Mouse (Mus musculus) liver, embryonic 14.5 days (tissue): ENCODE data around the gene Larp4b. TPM values are rescaled to one million over a fixed set of nuclear protein-coding genes. Genes with fewer than 3 reads are reported as not detected.
"Not testable (repeated sequence)": the region's sequence is repeated elsewhere in the genome, so short reads cannot be mapped to it uniquely, and the experiment has no call there.

Experiments used
- ATAC-seq: fragments of 200-750 bp; cut with Nextera tagmentation; 2 replicates; pipeline ENCODE4 v1.8.0; 2017; ENCODE audit warnings: moderate number of reproducible peaks, mild to moderate bottlenecking, moderate library complexity; ENCODE audit not compliant: insufficient read depth
- DNase-seq, 3 experiments: peaks; one replicate each; pipeline ENCODE4 v3.0.0-alpha.2; 2012 to 2013; ENCODE audit warnings: low read depth in 3 of 3, low spot score in 3 of 3
- H3K27ac ChIP-seq: fragments of 300-500 bp; sonication (generic); 2 replicates; pipeline ENCODE4 v1.5.1; 2014; ENCODE audit warnings: moderate library complexity, mild to moderate bottlenecking, control low read depth, inconsistent platforms
- H3K27me3 ChIP-seq: fragments of 300-500 bp; sonication (generic); 2 replicates; pipeline ENCODE4 v1.6.1; 2014; ENCODE audit warnings: mild to moderate bottlenecking, low read length, moderate library complexity; ENCODE audit not compliant: control insufficient read depth, insufficient read depth
- H3K36me3 ChIP-seq: fragments of 300-500 bp; sonication (generic); replicated peaks from 2 replicates; pipeline ENCODE4 v1.6.1; 2014; ENCODE audit warnings: low read depth; ENCODE audit not compliant: control insufficient read depth, insufficient read depth
- H3K4me1 ChIP-seq, 2 experiments: fragments of 200-500 bp in 1 of 2; fragments of 300-500 bp in 1 of 2; sonication (generic) in 1 of 2; replicated peaks; 2 replicates each; pipeline ENCODE4 v1.6.1; 2012 to 2014; ENCODE audit warnings: antibody characterized with exemption in 1 of 2, inconsistent platforms in 1 of 2, low read length in 1 of 2; ENCODE audit not compliant: control insufficient read depth in 2 of 2, insufficient read depth in 2 of 2
- H3K4me2 ChIP-seq: fragments of 300-500 bp; sonication (generic); 2 replicates; pipeline ENCODE4 v1.6.1; 2014; ENCODE audit warnings: low read depth, mild to moderate bottlenecking, control low read depth, moderate library complexity
- H3K4me3 ChIP-seq, 2 experiments: fragments of 200-500 bp in 1 of 2; fragments of 300-500 bp in 1 of 2; sonication (generic) in 1 of 2; 2 replicates each; pipeline ENCODE4 v1.5.1; 2012 to 2014; ENCODE audit warnings: low read depth in 2 of 2, low read length in 2 of 2, mild to moderate bottlenecking in 2 of 2, control low read depth in 1 of 2, inconsistent platforms in 1 of 2, moderate library complexity in 1 of 2; ENCODE audit not compliant: insufficient read depth in 1 of 2
- H3K9ac ChIP-seq: fragments of 300-500 bp; sonication (generic); replicated peaks from 2 replicates; pipeline ENCODE4 v1.6.1; 2014; ENCODE audit warnings: mild to moderate bottlenecking, control low read depth, moderate library complexity
- H3K9me3 ChIP-seq: fragments of 300-500 bp; sonication (generic); 2 replicates; pipeline ENCODE4 v1.6.1; 2016; ENCODE audit warnings: low read length, mixed read lengths; ENCODE audit not compliant: control insufficient read depth
- CTCF ChIP-seq: IDR thresholded peaks from 2 replicates; pipeline ENCODE4 v1.5.1; 2016; ENCODE audit warnings: antibody characterized with exemption, low read depth, control low read depth
- EP300 ChIP-seq: IDR thresholded peaks from 2 replicates; pipeline ENCODE4 v1.6.1; 2016; ENCODE audit warnings: antibody characterized with exemption, low read depth
- WGBS: fragments of 180-500 bp; shearing (Covaris S2); extraction: QIAGEN DNeasy Blood & Tissue Kit; methylation state at CpG from one replicate; pipeline ENCODE4 v1.1.7; 2014; ENCODE audit not compliant: insufficient replicate concordance; 5-methylcytosine and 5-hydroxymethylcytosine counted together
- polyA plus RNA-seq, 2 experiments: library from polyadenylated mRNA; depleted of rRNA in 1 of 2; stranded (reverse) in 1 of 2; unstranded in 1 of 2; fragments of >200 nt; fragmentation: Nextera tagmentation in 1 of 2; extraction: Ambion mirVana in 1 of 2; gene quantifications; 2 replicates each; pipeline versions ENCODE4 v1.2.1 to v1.2.3; 2012 to 2014

The Larp4b gene
- polyA plus RNA-seq (2012; rRNA removed) (11.1 and 16.5 TPM in 2 replicates), polyA plus RNA-seq (2014; fragmentation: Nextera tagmentation; extraction: Ambion mirVana) (27.7 and 29.5 TPM in 2 replicates)

DNA sequence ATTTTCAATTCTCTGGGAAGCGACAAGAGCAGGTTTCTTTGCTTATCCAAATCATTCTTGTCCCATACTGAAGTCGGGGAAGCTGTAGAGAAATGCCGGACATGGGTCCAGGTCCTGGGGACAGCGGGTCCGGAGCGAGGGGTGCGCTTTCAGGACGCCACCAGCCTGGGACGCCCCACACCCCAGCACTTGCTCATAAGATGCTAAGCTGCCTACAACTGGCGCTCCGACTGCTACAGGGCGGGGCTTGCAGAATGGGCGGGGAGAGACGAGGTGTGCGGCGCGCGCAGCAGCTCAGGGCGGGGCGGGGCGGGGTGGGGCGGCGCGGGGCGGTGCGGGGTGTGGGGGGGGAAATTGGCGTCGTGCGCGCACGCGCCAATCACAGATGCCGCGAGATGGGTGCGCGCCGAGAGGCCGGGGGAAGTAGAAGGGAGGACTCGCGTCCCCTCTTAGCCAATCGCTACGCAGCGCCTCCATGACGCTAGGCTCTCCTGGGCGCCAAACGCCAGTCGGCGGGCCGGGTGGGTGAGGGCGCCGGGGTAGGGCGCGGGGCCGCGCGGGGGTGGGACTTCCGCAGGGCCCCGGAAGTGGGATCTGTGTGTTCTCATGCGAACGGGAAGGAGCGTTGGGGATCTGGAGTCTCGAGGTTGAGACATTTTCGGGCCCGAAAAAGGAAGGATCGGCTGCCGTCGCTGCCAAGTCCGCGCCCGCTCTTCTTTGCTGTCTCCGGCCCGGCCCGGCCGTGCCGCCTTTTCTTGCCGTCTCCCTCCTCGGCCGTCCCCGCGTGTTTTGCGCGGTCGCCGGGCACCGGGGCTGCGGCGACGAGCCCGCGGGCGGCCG, at the start of gene Larp4b:
Larp4b (plus strand) TSS at position 566 of the 840 bp plus-strand sequence.
- ATAC-seq (peak; percentile 97), DNase-seq (peak; percentile 95 to 96 (median 96))
- WGBS, result under 1% methylated on average over 88 of the region's 92 CpGs
- Histone ChIP-seq H3K36me3 (peaks cover 4% of the 10 kb centered on the region; the same call in 1 of the 2 replicates), H3K4me2 (peak within 1 kb of the TSS; percentile 89), H3K4me1 (peaks cover 30 to 32% of the 10 kb centered on the region in 2 experiments), H3K4me3 (peak within 1 kb of the TSS; percentile 94), H3K27ac (peak within 1 kb of the TSS; percentile 90), H3K9ac (peak within 1 kb of the TSS; percentile 98), H3K9me3 (no peaks in the 10 kb centered on the region), H3K27me3 (no peaks in the 10 kb centered on the region)
- TF ChIP-seq CTCF (0 out of 2 replicates have a peak, but pooled peaks have one; percentile 3), EP300 (no peak)

GRCm38 (mm10) chr13:9044731-9045130, 49.0 kb upstream of the Larp4b start:
- H3K4me1 ChIP-seq, result 0 out of 4 replicates have a peak, but pooled peaks cover 0 to 2% of the 10 kb centered on the region in 2 experiments
- no peaks in the 10 kb centered on the region for H3K9me3 ChIP-seq
- H3K4me3 ChIP-seq, result no peak overlapping the region
- H3K9ac ChIP-seq, result no peak overlapping the region
- no peaks in the 10 kb centered on the region for H3K36me3 ChIP-seq
- TF ChIP-seq EP300, result no peak
- TF ChIP-seq CTCF, result no peak
- DNase-seq, result no peak
- no peak for ATAC-seq
- no peaks in the 10 kb centered on the region for H3K27me3 ChIP-seq
- H3K27ac ChIP-seq, result no peak overlapping the region
- 87% methylated on average over 1 of the region's 1 CpGs for WGBS
- no peak overlapping the region for H3K4me2 ChIP-seq

DNA sequence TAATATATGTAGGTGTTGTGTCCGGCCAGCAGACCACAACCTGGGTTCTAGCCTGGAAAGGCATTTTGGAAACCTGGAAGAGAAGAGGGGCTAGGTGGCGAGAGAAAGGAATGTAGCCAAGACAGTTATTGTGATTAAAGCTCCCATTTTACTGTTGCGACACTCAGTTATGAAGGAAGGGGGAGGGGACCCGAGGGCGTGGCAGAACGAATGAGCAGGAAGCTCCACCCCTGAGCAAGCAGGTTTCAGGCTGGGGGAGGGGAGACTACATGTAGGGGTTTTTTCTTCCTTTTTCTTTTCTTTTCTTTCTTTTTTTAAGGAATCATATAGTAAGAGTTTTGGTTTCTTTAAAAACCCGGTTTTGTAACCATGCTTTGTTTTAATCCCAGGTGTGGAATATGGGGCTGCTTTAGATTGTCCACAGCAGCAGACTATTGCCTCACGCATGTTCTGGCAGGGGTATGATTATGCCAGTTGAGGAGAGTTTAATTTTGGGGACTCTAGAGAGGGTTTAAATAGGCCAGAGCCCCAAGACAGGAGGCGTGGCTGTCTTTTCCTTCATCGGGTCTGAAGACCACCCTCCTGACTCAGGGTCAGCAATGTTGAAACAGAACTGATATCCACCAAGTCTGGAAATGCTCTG, 41.5 kb upstream of the Larp4b start:
- Histone ChIP-seq H3K4me2 (peak overlapping the region; percentile 41), H3K4me1 (peaks cover 6 to 11% of the 10 kb centered on the region in 2 experiments; a peak in 2 of 4 replicates)
- WGBS, result 26% methylated on average over 10 of the region's 10 CpGs
- DNase-seq, result peak in 2 of 3 experiments; percentile 9 to 11
- not testable (repeated sequence) for H3K9me3 ChIP-seq, H3K4me3 ChIP-seq, H3K27ac ChIP-seq, H3K36me3 ChIP-seq, H3K27me3 ChIP-seq, H3K9ac ChIP-seq
- peak; percentile 52; the same call in 1 of the 2 replicates for ATAC-seq

DNA sequence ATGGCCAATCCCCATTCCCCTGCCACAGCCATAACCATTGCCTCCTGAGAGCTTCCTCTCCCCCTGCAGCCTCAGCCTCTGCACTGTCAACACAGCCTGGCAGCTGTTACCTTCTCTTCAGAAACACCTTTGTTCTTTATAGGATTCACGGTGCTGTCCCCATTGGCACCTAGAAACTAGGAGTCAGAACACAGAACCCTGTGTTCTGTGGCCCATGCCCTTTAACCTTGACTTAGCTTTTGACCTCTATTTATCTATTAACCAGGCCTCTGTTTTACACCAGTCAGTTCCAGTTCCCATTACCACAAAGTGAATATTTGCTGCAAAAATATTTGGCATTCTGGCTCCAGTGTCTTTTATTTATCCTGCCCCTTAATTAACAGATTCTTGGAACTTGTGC, 36.4 kb upstream of the Larp4b start:
- peak; percentile 76 for ATAC-seq
- 64% methylated on average over 1 of the region's 1 CpGs for WGBS
- H3K27ac ChIP-seq, result no peak overlapping the region

DNA sequence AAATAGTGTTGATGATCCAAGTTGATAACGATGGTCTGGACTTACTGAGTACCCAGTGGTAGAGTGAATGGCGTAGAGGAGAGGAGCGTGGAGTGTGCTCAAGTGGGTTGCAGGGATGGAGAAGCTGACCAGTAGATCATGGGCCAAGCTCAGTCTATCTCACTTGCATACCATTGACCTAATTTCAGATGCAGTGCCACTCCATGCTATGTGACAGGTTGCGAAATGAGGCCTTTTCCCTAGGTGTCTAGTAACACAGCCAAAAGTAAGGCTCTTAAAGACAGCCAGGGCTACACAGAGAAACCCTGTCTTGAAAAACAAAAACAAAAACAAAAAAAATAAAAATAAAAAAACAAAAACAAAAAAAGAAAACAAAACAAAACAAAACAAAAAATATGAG, 35.0 kb upstream of the Larp4b start:
- no peaks in the 10 kb centered on the region for H3K36me3 ChIP-seq
- no peak for TF ChIP-seq EP300
- TF ChIP-seq CTCF, result no peak
- peaks cover 0 to 3% of the 10 kb centered on the region in 2 experiments; a peak in 1 of 4 replicates for H3K4me1 ChIP-seq
- no peak for DNase-seq
- 74% methylated on average over 4 of the region's 4 CpGs for WGBS
- no peak overlapping the region for H3K4me2 ChIP-seq
- no peak for ATAC-seq
- H3K9me3 ChIP-seq, result no peaks in the 10 kb centered on the region
- no peaks in the 10 kb centered on the region for H3K27me3 ChIP-seq
- H3K4me3 ChIP-seq, result no peak overlapping the region
- H3K27ac ChIP-seq, result no peak overlapping the region
- H3K9ac ChIP-seq, result no peak overlapping the region

More for the DNA sequence above, 36.4 kb upstream of the Larp4b start:
- DNase-seq, result peak in 2 of 3 experiments; percentile 17 to 29
- H3K4me2 ChIP-seq, result no peak overlapping the region
- no peaks in the 10 kb centered on the region for H3K36me3 ChIP-seq
- TF ChIP-seq CTCF (no peak), EP300 (no peak)
- no peak overlapping the region for H3K9ac ChIP-seq
- peaks cover 2 to 9% of the 10 kb centered on the region in 2 experiments; a peak in 2 of 4 replicates for H3K4me1 ChIP-seq
- no peaks in the 10 kb centered on the region for H3K9me3 ChIP-seq
- H3K27me3 ChIP-seq, result no peaks in the 10 kb centered on the region
- no peak overlapping the region for H3K4me3 ChIP-seq
